Mouse (Mus musculus) forebrain, postnatal 0 days (tissue): Measurements from ENCODE around the gene Slit1. TPM values are rescaled to one million over a fixed set of nuclear protein-coding genes. Genes with fewer than 3 reads are reported as not detected.

Experiments
- ATAC-seq: fragments of 200-750 bp; cut with Nextera tagmentation; 2 replicates; pipeline ENCODE4 v1.8.0; 2017; ENCODE audit warnings: mild to moderate bottlenecking, moderate library complexity
- DNase-seq: peaks from one replicate; pipeline ENCODE4 v3.0.0-alpha.2; 2015
- H3K27ac ChIP-seq: fragments of 300-500 bp; sonication (generic); 2 replicates; pipeline ENCODE4 v1.5.1; 2014; ENCODE audit warnings: low read depth, mild to moderate bottlenecking, antibody characterized with exemption, low read length, moderate library complexity, mixed read lengths
- H3K27me3 ChIP-seq: fragments of 300-500 bp; sonication (generic); 2 replicates; pipeline ENCODE4 v1.6.1; 2014; ENCODE audit warnings: mild to moderate bottlenecking, low read length, mixed read lengths; ENCODE audit not compliant: insufficient read depth
- H3K36me3 ChIP-seq: fragments of 300-500 bp; sonication (generic); 2 replicates; pipeline ENCODE4 v1.6.1; 2014; ENCODE audit warnings: mild to moderate bottlenecking, moderate library complexity; ENCODE audit not compliant: insufficient read depth
- H3K4me1 ChIP-seq: fragments of 300-500 bp; sonication (generic); 2 replicates; pipeline ENCODE4 v1.6.1; 2014; ENCODE audit warnings: antibody characterized with exemption; ENCODE audit not compliant: insufficient read depth
- H3K4me2 ChIP-seq: fragments of 300-500 bp; sonication (generic); 2 replicates; pipeline ENCODE4 v1.6.1; 2014; ENCODE audit warnings: low read depth, mild to moderate bottlenecking, moderate library complexity
- H3K4me3 ChIP-seq: fragments of 300-500 bp; sonication (generic); 2 replicates; pipeline ENCODE4 v1.5.1; 2014; ENCODE audit warnings: low read depth, low read length, mixed read lengths
- H3K9ac ChIP-seq: fragments of 300-500 bp; sonication (generic); 2 replicates; pipeline ENCODE4 v1.6.1; 2014; ENCODE audit warnings: mild to moderate bottlenecking
- H3K9me3 ChIP-seq: fragments of 300-500 bp; sonication (generic); 2 replicates; pipeline ENCODE4 v1.6.1; 2016; ENCODE audit warnings: low read length
- CTCF ChIP-seq: sonication (generic); IDR thresholded peaks from 2 replicates; pipeline ENCODE4 v1.5.1; 2016; ENCODE audit warnings: antibody characterized with exemption, control low read depth, low read depth
- WGBS: fragments of 180-500 bp; shearing (Covaris S2); extraction: QIAGEN DNeasy Blood & Tissue Kit; methylation state at CpG from one replicate; pipeline ENCODE4 v1.1.7; 2014; 5-methylcytosine and 5-hydroxymethylcytosine counted together
- polyA plus RNA-seq: library from polyadenylated mRNA; unstranded; fragments of >200 nt; fragmentation: Nextera tagmentation; extraction: Ambion mirVana; gene quantifications from 2 replicates; pipeline ENCODE4 v1.2.1, GENCODE M21; 2015
- total RNA-seq: library from RNA; depleted of rRNA; stranded (reverse); fragments of >200 nt; gene quantifications from 2 replicates; pipeline ENCODE4 v1.2.3, GENCODE M21; 2014

The Slit1 gene
- total and polyA plus RNA-seq, 2 experiments from 2014 or later: 13.4 to 61.8 TPM

GRCm38 (mm10) chr19:41618153-41618657, 125.3 kb downstream of the Slit1 start:
- no peak overlapping the region for H3K4me3 ChIP-seq
- H3K27me3 ChIP-seq: no peaks in the 10 kb centered on the region
- no peaks in the 10 kb centered on the region for H3K9me3 ChIP-seq
- 30% methylated on average over 6 of the region's 6 CpGs for WGBS
- no peaks in the 10 kb centered on the region for H3K36me3 ChIP-seq
- no peak for TF ChIP-seq CTCF
- H3K27ac ChIP-seq: no peak overlapping the region
- no peak overlapping the region for H3K4me2 ChIP-seq
- no peak overlapping the region for H3K9ac ChIP-seq
- peak; percentile 56 for ATAC-seq
- peaks cover 12% of the 10 kb centered on the region; the same call in 1 of the 2 replicates for H3K4me1 ChIP-seq
- DNase-seq: peak; percentile 75

GRCm38 (mm10) chr19:41617102-41617501, 126.4 kb downstream of the Slit1 start:
- 62% methylated on average over 13 of the region's 13 CpGs for WGBS
- Histone ChIP-seq H3K4me3 (no peak overlapping the region), H3K27ac (no peak overlapping the region), H3K4me2 (no peak overlapping the region), H3K9me3 (no peaks in the 10 kb centered on the region), H3K36me3 (no peaks in the 10 kb centered on the region), H3K4me1 (peaks cover 16% of the 10 kb centered on the region; the same call in 1 of the 2 replicates), H3K27me3 (no peaks in the 10 kb centered on the region), H3K9ac (no peak overlapping the region)
- TF ChIP-seq CTCF: no peak
- no peak for DNase-seq
- ATAC-seq: no peak

- Histone ChIP-seq H3K4me2 (no peak overlapping the region), H3K4me3 (no peak overlapping the region), H3K4me1 (peaks cover 16% of the 10 kb centered on the region; the same call in 1 of the 2 replicates), H3K9me3 (no peaks in the 10 kb centered on the region), H3K9ac (no peak overlapping the region), H3K36me3 (no peaks in the 10 kb centered on the region), H3K27ac (no peak overlapping the region), H3K27me3 (no peaks in the 10 kb centered on the region)
- 84% methylated on average over 6 of the region's 6 CpGs for WGBS
- no peak for ATAC-seq
- no peak for DNase-seq
- no peak for TF ChIP-seq CTCF
Measured at GRCm38 (mm10) chr19:41616274-41616673, 127.2 kb downstream of the Slit1 start.

GRCm38 (mm10) chr19:41615606-41616224, 127.8 kb downstream of the Slit1 start:
- Histone ChIP-seq H3K9me3 (no peaks in the 10 kb centered on the region), H3K27me3 (no peaks in the 10 kb centered on the region), H3K27ac (no peak overlapping the region), H3K36me3 (peaks cover under 1% of the 10 kb centered on the region; the same call in 1 of the 2 replicates), H3K4me1 (peaks cover 16% of the 10 kb centered on the region; the same call in 1 of the 2 replicates), H3K4me3 (no peak overlapping the region), H3K4me2 (no peak overlapping the region), H3K9ac (no peak overlapping the region)
- WGBS: 58% methylated on average over 11 of the region's 11 CpGs
- TF ChIP-seq CTCF: no peak
- no peak for ATAC-seq
- DNase-seq: no peak

GRCm38 (mm10) chr19:41613325-41614087, 130.0 kb downstream of the Slit1 start:
- ATAC-seq: peak; percentile 76
- Histone ChIP-seq H3K9me3 (no peaks in the 10 kb centered on the region), H3K4me1 (peaks cover 13% of the 10 kb centered on the region; the same call in 1 of the 2 replicates), H3K36me3 (peaks cover 4% of the 10 kb centered on the region; the same call in 1 of the 2 replicates), H3K27me3 (no peaks in the 10 kb centered on the region), H3K4me2 (peak overlapping the region; percentile 15; the same call in 1 of the 2 replicates), H3K27ac (peak overlapping the region; percentile 35; the same call in 1 of the 2 replicates), H3K4me3 (no peak overlapping the region), H3K9ac (no peak overlapping the region)
- TF ChIP-seq CTCF: no peak
- WGBS: 14% methylated on average over 16 of the region's 16 CpGs
- DNase-seq: peak; percentile 64

- Histone ChIP-seq H3K9me3 (no peaks in the 10 kb centered on the region), H3K36me3 (peaks cover 4% of the 10 kb centered on the region; the same call in 1 of the 2 replicates), H3K27ac (no peak overlapping the region), H3K4me3 (no peak overlapping the region), H3K4me1 (peaks cover 5% of the 10 kb centered on the region; the same call in 1 of the 2 replicates), H3K27me3 (no peaks in the 10 kb centered on the region), H3K4me2 (no peak overlapping the region), H3K9ac (no peak overlapping the region)
- no peak for TF ChIP-seq CTCF
- ATAC-seq (no peak), DNase-seq (no peak)
- 64% methylated on average over 6 of the region's 6 CpGs for WGBS
Measured at GRCm38 (mm10) chr19:41611683-41612082, 131.8 kb downstream of the Slit1 start.
